Mouse (Mus musculus) bone marrow macrophage, adult 2 months (primary cell): ENCODE measurements around the gene Tceal8. TPM values are rescaled to one million over a fixed set of nuclear protein-coding genes. Genes with fewer than 3 reads are reported as not detected.
"Not testable (repeated sequence)": the region's sequence is repeated elsewhere in the genome, so short reads cannot be mapped to it uniquely, and the experiment has no call there.

Experiments
- H3K27ac ChIP-seq: 2 replicates; pipeline ENCODE4 v1.5.1; 2012; ENCODE audit warnings: low read depth, low read length; ENCODE audit not compliant: insufficient read depth
- H3K4me1 ChIP-seq: 2 replicates; pipeline ENCODE4 v1.6.1; 2012; ENCODE audit warnings: low read length; ENCODE audit not compliant: control insufficient read depth, insufficient read depth
- H3K4me3 ChIP-seq: 2 replicates; pipeline ENCODE4 v1.5.1; 2012; ENCODE audit warnings: mild to moderate bottlenecking, low read length, moderate library complexity; ENCODE audit not compliant: insufficient read depth
- CTCF ChIP-seq: IDR thresholded peaks from 2 replicates; pipeline ENCODE4 v1.5.1; 2012; ENCODE audit warnings: low read depth, mild to moderate bottlenecking, low read length, moderate library complexity
- POLR2A ChIP-seq: IDR thresholded peaks from 2 replicates; pipeline ENCODE4 v1.6.1; 2012; ENCODE audit warnings: mild to moderate bottlenecking, low read depth, low read length, borderline replicate concordance
- polyA plus RNA-seq: library from polyadenylated mRNA; stranded (reverse); fragments of >200 nt; gene quantifications from 2 replicates; pipeline ENCODE4 v1.2.4, GENCODE M21; 2012; ENCODE audit not compliant: missing spikeins, insufficient read depth, insufficient read length

Tceal8 gene
- polyA plus RNA-seq, 1 experiment = 65.3 TPM

GRCm38 (mm10) chrX:136183107-136183506, 11.0 kb upstream of the Tceal8 start:
- H3K27ac ChIP-seq = no peak overlapping the region
- no peaks in the 10 kb centered on the region for H3K4me1 ChIP-seq
- H3K4me3 ChIP-seq = no peak overlapping the region
- TF ChIP-seq CTCF (no peak), POLR2A (no peak)

GRCm38 (mm10) chrX:136180897-136181553, 8.9 kb upstream of the Tceal8 start:
- no peak overlapping the region for H3K4me3 ChIP-seq
- TF ChIP-seq POLR2A (no peak), CTCF (no peak)
- H3K4me1 ChIP-seq = no peaks in the 10 kb centered on the region; the same call in 1 of the 2 replicates
- H3K27ac ChIP-seq = no peak overlapping the region

- H3K4me1 ChIP-seq = no peaks in the 10 kb centered on the region
- H3K4me3 ChIP-seq = no peak overlapping the region
- TF ChIP-seq CTCF (no peak), POLR2A (no peak)
- H3K27ac ChIP-seq = no peak overlapping the region
Measured at GRCm38 (mm10) chrX:136172786-136173185, 644 bp upstream of the Tceal8 start.

GRCm38 (mm10) chrX:136171189-136172117, 689 bp downstream of the Tceal8 start:
- no peak for TF ChIP-seq CTCF
- no peak for TF ChIP-seq POLR2A
- no peaks in the 10 kb centered on the region for H3K4me1 ChIP-seq
- H3K27ac ChIP-seq = peak overlapping the region; percentile 75
- H3K4me3 ChIP-seq = peak overlapping the region; percentile 86

- peak overlapping the region; percentile 5; the same call in 1 of the 2 replicates for H3K4me3 ChIP-seq
- no peaks in the 10 kb centered on the region for H3K4me1 ChIP-seq
- no peak overlapping the region for H3K27ac ChIP-seq
- TF ChIP-seq POLR2A (no peak), CTCF (no peak)
Measured at GRCm38 (mm10) chrX:136170625-136171024, 1.5 kb downstream of the Tceal8 start.

GRCm38 (mm10) chrX:136144195-136144594, 27.9 kb downstream of the Tceal8 start:
- no peaks in the 10 kb centered on the region for H3K4me1 ChIP-seq
- TF ChIP-seq POLR2A (no peak), CTCF (no peak)
- no peak overlapping the region for H3K4me3 ChIP-seq
- H3K27ac ChIP-seq = no peak overlapping the region

- TF ChIP-seq CTCF (no peak), POLR2A (no peak)
- H3K4me3 ChIP-seq = no peak overlapping the region
- no peaks in the 10 kb centered on the region for H3K4me1 ChIP-seq
- H3K27ac ChIP-seq = no peak overlapping the region
Measured at GRCm38 (mm10) chrX:136143711-136144110, 28.4 kb downstream of the Tceal8 start.

- Histone ChIP-seq H3K4me3 (no peak overlapping the region), H3K4me1 (no peaks in the 10 kb centered on the region), H3K27ac (no peak overlapping the region)
- TF ChIP-seq POLR2A = no peak
- TF ChIP-seq CTCF = no peak
Measured at GRCm38 (mm10) chrX:136141385-136141784, 30.8 kb downstream of the Tceal8 start.

GRCm38 (mm10) chrX:136139640-136140004, 32.5 kb downstream of the Tceal8 start:
- H3K4me3 ChIP-seq, H3K4me1 ChIP-seq, H3K27ac ChIP-seq: not testable (repeated sequence)

GRCm38 (mm10) chrX:136138827-136139639, 33.1 kb downstream of the Tceal8 start, which contains the start of gene Bex4:
TSS of gene Bex4 (plus strand) at chrX:136138996.
- H3K4me1 ChIP-seq, H3K27ac ChIP-seq, H3K4me3 ChIP-seq: not testable (repeated sequence)
